Mouse (Mus musculus) forebrain, embryonic 11.5 days (tissue): ENCODE results near the gene Fam222a. TPM values are rescaled to one million over a fixed set of nuclear protein-coding genes. Genes with fewer than 3 reads are reported as not detected.

Source experiments
- ATAC-seq: fragments of 200-750 bp; cut with Nextera tagmentation; replicated peaks from 2 replicates; pipeline ENCODE4 v1.8.0; 2017; ENCODE audit warnings: moderate TSS enrichment; ENCODE audit not compliant: low FRiP score
- DNase-seq: peaks from one replicate; pipeline ENCODE4 v3.0.0-alpha.2; 2017; ENCODE audit warnings: low spot score
- H3K27ac ChIP-seq: fragments of 300-500 bp; sonication (generic); 2 replicates; pipeline ENCODE4 v1.5.1; 2014; ENCODE audit warnings: low read depth, low read length
- H3K27me3 ChIP-seq: fragments of 300-500 bp; sonication (generic); 2 replicates; pipeline ENCODE4 v1.6.1; 2014; ENCODE audit warnings: mild to moderate bottlenecking, low read length, mixed read lengths; ENCODE audit not compliant: control insufficient read depth, insufficient read depth
- H3K36me3 ChIP-seq: fragments of 300-500 bp; sonication (generic); 2 replicates; pipeline ENCODE4 v1.6.1; 2014; ENCODE audit warnings: mild to moderate bottlenecking, low read length, moderate library complexity, mixed read lengths; ENCODE audit not compliant: control insufficient read depth, insufficient read depth
- H3K4me1 ChIP-seq: fragments of 300-500 bp; sonication (generic); replicated peaks from 2 replicates; pipeline ENCODE4 v1.6.1; 2014; ENCODE audit warnings: low read length, mixed read lengths; ENCODE audit not compliant: control insufficient read depth, insufficient read depth
- H3K4me2 ChIP-seq: fragments of 300-500 bp; sonication (generic); 2 replicates; pipeline ENCODE4 v1.6.1; 2014; ENCODE audit warnings: low read depth, mild to moderate bottlenecking, low read length, moderate library complexity, mixed read lengths; ENCODE audit not compliant: severe bottlenecking
- H3K4me3 ChIP-seq: fragments of 300-500 bp; sonication (generic); 2 replicates; pipeline ENCODE4 v1.5.1; 2014; ENCODE audit warnings: low read depth, low read length
- H3K9ac ChIP-seq: fragments of 300-500 bp; sonication (generic); 2 replicates; pipeline ENCODE4 v1.6.1; 2014; ENCODE audit warnings: low read length
- H3K9me3 ChIP-seq: fragments of 300-500 bp; sonication (generic); 2 replicates; pipeline ENCODE4 v1.6.1; 2016; ENCODE audit warnings: low read length, mixed read lengths; ENCODE audit not compliant: control insufficient read depth
- WGBS: fragments of 180-500 bp; shearing (Covaris S2); extraction: QIAGEN DNeasy Blood & Tissue Kit; methylation state at CpG from one replicate; pipeline ENCODE4 v1.1.7; 2014; 5-methylcytosine and 5-hydroxymethylcytosine counted together
- polyA plus RNA-seq: library from polyadenylated mRNA; unstranded; fragments of >200 nt; fragmentation: Nextera tagmentation; extraction: Ambion mirVana; gene quantifications from 2 replicates; pipeline ENCODE4 v1.2.1, GENCODE M21; 2014

Gene Fam222a
- polyA plus RNA-seq, 1 experiment from 2014 or later = 9.4 TPM

DNA sequence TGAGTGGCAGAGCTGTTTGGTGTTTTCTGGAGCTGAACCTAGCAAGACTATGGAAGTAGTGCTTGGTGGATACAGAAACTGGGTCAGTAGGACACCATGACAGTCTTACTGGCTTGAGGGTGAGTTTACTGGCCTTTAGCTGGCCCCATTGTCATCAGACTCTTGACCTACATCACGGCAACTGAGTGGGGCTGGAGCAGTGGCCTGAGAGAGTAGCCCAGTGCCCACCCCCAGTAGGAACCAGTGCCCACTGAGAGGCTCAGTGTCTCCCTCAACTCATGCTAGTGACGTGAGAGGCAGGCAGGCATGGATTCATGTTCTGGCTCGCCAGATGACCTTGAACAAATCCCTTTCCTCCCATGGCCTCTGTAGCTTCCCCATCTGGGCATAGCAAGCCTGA lies 15.2 kb downstream of the Fam222a start:
- no peak overlapping the region for H3K4me2 ChIP-seq
- H3K27ac ChIP-seq = no peak overlapping the region
- H3K9ac ChIP-seq = no peak overlapping the region
- no peaks in the 10 kb centered on the region for H3K27me3 ChIP-seq
- H3K4me1 ChIP-seq = peaks cover 35% of the 10 kb centered on the region
- H3K36me3 ChIP-seq = no peaks in the 10 kb centered on the region
- ATAC-seq (no peak), DNase-seq (no peak)
- no peaks in the 10 kb centered on the region for H3K9me3 ChIP-seq
- no peak overlapping the region for H3K4me3 ChIP-seq
- WGBS = 89% methylated on average over 3 of the region's 3 CpGs

DNA sequence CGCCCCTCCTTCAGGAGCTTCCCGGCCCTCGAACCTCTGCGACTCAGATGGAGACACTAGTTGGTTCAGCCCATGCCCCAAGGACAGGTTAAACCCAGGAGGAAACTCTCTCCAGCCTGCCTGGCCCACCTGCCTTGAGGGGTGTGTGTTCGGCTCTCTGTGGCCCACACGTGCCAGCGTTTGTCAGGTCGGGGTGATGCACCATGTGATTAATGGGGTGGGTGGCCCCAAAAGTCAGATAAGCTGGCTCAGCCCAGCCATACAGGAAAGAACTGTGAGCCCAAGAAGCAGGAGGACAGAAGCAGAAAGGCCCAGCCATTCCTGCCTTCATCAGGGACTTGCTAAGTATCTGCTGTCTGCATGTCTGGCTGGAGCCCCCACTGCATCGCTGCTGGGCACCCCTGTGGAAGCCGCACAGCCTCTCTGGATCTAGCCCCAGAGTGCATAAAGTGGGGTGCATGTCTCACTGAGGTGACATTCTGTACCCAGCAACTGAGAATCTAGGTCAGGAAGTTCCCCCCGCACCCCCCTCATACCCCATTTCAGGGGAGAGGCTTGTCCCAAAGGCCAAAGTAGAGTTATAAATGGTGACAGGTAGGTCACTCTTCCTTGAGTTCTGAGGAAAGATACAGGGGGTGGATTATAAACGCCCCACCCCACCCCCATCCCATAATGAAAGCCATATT lies 15.8 kb downstream of the Fam222a start:
- DNase-seq (no peak), ATAC-seq (no peak)
- peaks cover 36% of the 10 kb centered on the region for H3K4me1 ChIP-seq
- H3K4me2 ChIP-seq = no peak overlapping the region
- H3K36me3 ChIP-seq = no peaks in the 10 kb centered on the region
- no peaks in the 10 kb centered on the region for H3K27me3 ChIP-seq
- H3K27ac ChIP-seq = no peak overlapping the region
- no peak overlapping the region for H3K9ac ChIP-seq
- H3K4me3 ChIP-seq = no peak overlapping the region
- no peaks in the 10 kb centered on the region for H3K9me3 ChIP-seq
- 79% methylated on average over 12 of the region's 12 CpGs for WGBS

DNA sequence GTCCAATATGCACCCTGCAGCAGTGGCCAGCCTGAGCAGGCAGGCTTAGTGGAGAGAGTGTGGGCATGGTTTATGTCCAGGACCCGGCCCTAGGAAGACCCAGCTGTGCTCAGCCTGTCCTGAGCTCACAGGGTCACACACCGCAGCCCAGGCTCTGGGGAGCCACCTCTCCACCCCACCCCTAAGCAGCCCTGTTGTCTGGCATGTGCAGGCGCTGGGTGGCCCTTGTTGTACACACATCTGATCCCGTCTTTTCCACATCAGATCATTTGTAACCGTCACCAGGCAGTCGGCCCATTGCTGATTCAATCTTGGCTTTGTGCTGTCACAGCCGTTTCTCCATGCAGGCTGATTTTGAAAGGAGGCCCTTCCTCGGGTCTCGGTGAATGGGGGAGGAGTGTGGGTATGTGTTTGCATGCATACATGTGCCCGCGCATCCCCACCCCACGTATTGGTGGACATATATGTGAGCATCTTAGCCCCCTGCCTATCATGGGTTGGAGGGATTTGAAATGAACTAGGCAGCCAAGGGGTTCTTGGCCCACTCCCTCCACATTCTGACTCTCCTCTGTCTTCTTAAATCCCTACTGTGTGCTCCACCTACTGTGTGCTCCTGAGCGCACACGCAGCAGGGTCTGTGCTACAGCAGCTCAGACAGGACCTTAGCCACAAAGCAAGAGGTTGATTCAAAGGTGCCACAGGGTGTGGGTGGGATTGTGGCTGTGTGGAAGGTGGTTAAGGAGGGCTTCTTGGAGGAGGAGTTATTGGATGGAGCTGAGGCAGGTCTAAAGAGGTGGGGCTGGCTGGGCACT lies 16.7 kb downstream of the Fam222a start:
- ATAC-seq (0 out of 2 replicates have a peak, but pooled peaks have one; percentile 23), DNase-seq (no peak)
- Histone ChIP-seq H3K4me1 (peaks cover 45% of the 10 kb centered on the region), H3K9me3 (no peaks in the 10 kb centered on the region), H3K4me3 (no peak overlapping the region), H3K4me2 (no peak overlapping the region), H3K27me3 (no peaks in the 10 kb centered on the region), H3K9ac (0 out of 2 replicates have a peak overlapping the region, but pooled peaks have one; percentile 23), H3K27ac (0 out of 2 replicates have a peak overlapping the region, but pooled peaks have one; percentile 31), H3K36me3 (no peaks in the 10 kb centered on the region)
- 35% methylated on average over 14 of the region's 14 CpGs for WGBS

DNA sequence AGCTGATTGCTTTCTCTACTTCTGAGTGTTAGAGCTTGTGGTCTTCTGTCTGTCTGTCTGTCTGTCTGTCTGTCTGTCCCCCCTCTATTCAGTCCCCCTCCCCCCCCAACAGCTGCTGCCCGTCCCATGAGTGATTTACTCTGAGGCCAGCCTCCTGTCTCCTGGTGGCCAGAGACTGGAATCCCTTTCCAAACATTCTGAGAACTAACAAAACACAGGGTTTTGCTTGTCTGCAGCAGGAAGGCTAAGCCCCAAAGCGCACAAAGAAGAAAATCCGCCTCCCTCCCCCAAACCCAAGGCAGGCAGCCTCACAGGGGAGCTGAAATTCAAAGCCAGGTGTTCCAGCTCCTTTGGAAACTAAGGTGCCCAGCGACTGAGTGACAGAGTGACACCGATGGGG lies 17.9 kb downstream of the Fam222a start:
- WGBS = 5% methylated on average over 5 of the region's 5 CpGs
- H3K27me3 ChIP-seq = no peaks in the 10 kb centered on the region
- H3K9ac ChIP-seq = peak overlapping the region; percentile 9; the same call in 1 of the 2 replicates
- H3K9me3 ChIP-seq = no peaks in the 10 kb centered on the region
- peak overlapping the region; percentile 3; the same call in 1 of the 2 replicates for H3K27ac ChIP-seq
- ATAC-seq (no peak), DNase-seq (no peak)
- no peak overlapping the region for H3K4me3 ChIP-seq
- H3K4me1 ChIP-seq = peaks cover 56% of the 10 kb centered on the region
- no peak overlapping the region for H3K4me2 ChIP-seq
- H3K36me3 ChIP-seq = no peaks in the 10 kb centered on the region

DNA sequence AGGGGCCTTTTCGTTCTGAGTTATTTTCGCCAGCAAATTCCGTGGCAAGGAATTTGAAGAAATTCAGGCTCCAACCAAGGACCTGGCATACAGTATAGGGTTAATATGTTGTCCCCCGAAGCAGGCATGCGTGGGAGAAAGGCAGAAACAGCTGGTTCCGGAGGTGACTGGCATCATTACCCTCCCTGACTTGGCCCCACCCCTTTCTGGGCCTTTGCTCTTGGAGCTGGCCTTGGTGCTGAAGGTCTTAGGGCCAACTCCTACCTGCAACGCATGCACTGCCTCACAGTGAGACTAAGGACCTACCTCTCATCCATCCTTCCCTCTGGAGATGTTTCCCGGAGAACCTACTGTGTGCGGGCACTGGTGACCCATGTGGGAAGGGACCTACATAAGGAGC lies 20.1 kb downstream of the Fam222a start:
- 38% methylated on average over 9 of the region's 9 CpGs for WGBS
- no peak overlapping the region for H3K4me2 ChIP-seq
- H3K4me1 ChIP-seq = peaks cover 75% of the 10 kb centered on the region
- no peaks in the 10 kb centered on the region for H3K27me3 ChIP-seq
- DNase-seq (peak; percentile 80), ATAC-seq (no peak)
- H3K4me3 ChIP-seq = no peak overlapping the region
- H3K27ac ChIP-seq = no peak overlapping the region
- no peak overlapping the region for H3K9ac ChIP-seq
- no peaks in the 10 kb centered on the region for H3K9me3 ChIP-seq
- H3K36me3 ChIP-seq = no peaks in the 10 kb centered on the region

DNA sequence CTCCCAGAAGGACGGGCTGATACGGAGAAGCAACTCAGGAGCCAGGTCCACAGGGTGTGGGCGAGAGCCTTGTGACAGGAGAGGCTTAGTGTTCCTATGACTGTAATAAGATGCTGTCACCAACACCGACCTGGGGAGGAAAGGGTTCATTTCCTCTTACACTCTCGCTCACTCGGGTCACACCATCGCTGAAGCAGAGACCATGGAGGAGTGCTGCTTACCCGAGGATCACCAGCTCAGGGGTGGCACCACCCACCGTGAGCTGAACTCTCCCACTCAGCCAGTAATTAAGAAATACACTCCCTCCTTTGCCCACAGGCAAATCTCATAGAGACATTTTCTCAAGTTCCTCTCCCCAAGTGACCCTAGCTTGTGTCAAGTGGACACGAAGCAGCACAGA lies 20.6 kb downstream of the Fam222a start:
- Histone ChIP-seq H3K27ac (peak overlapping the region; percentile 20; the same call in 1 of the 2 replicates), H3K27me3 (no peaks in the 10 kb centered on the region), H3K4me2 (no peak overlapping the region), H3K4me3 (no peak overlapping the region), H3K4me1 (peaks cover 76% of the 10 kb centered on the region), H3K9me3 (no peaks in the 10 kb centered on the region), H3K9ac (no peak overlapping the region), H3K36me3 (no peaks in the 10 kb centered on the region)
- DNase-seq = no peak
- 58% methylated on average over 10 of the region's 10 CpGs for WGBS
- ATAC-seq = no peak

DNA sequence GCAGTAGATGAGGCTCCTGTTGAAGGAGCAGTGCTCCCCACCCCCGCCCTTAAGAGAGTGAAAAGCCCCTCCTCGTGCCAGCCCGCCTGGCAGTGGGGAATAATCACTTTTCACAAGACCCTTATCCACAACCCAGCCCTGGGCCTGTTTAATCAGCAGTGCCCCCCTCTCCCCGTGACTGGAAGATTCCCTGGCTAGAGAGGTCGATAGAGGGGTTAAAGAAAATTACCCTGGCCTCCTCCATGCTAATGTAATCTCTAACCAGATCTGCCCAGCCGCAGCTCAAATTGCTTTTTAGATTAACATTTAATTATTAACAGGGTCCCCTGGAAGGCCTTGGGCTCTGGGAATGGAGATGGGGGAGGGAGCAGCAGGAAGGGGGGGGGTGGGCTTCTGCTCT lies 21.2 kb downstream of the Fam222a start:
- H3K4me3 ChIP-seq = no peak overlapping the region

DNA sequence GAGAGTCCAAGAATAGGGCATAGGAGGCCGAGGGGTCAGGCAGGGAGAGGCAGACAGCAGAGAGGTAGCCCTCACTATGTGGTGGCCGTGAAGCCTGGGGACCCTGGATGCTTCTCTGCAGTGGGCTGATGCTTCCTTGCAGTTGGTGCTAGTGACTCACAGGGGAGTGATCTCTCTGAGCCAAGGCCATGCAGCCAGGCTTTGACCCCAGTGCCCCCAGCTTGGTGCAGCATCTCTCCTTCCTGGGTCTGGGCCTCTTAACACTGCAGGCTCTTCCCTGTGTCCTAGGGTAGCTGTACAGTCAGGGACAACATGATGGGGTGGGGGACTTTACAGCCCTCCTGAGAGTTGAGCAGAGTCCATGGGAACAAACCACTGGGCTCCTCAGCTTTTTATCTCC lies 21.6 kb downstream of the Fam222a start:
- no peak overlapping the region for H3K4me2 ChIP-seq
- peaks cover 70% of the 10 kb centered on the region for H3K4me1 ChIP-seq
- no peak for DNase-seq
- no peaks in the 10 kb centered on the region for H3K27me3 ChIP-seq
- H3K27ac ChIP-seq = peak overlapping the region; percentile 18; the same call in 1 of the 2 replicates
- WGBS = 26% methylated on average over 2 of the region's 2 CpGs
- H3K4me3 ChIP-seq = no peak overlapping the region
- no peaks in the 10 kb centered on the region for H3K9me3 ChIP-seq
- ATAC-seq = no peak
- H3K9ac ChIP-seq = no peak overlapping the region; the same call in 1 of the 2 replicates
- H3K36me3 ChIP-seq = no peaks in the 10 kb centered on the region

More for the DNA sequence above, 21.2 kb downstream of the Fam222a start:
- Histone ChIP-seq H3K4me2 (0 out of 2 replicates have a peak overlapping the region, but pooled peaks have one; percentile 0), H3K27ac (peak overlapping the region; percentile 18; the same call in 1 of the 2 replicates), H3K9ac (no peak overlapping the region), H3K27me3 (no peaks in the 10 kb centered on the region), H3K36me3 (no peaks in the 10 kb centered on the region), H3K4me1 (peaks cover 72% of the 10 kb centered on the region), H3K9me3 (no peaks in the 10 kb centered on the region)
- no peak for DNase-seq
- 0 out of 2 replicates have a peak, but pooled peaks have one; percentile 10 for ATAC-seq
- 26% methylated on average over 6 of the region's 6 CpGs for WGBS
